Mouse (Mus musculus): Measurements from ENCODE around the gene Fam98b. TPM values are rescaled to one million over a fixed set of nuclear protein-coding genes. Genes with fewer than 3 reads are reported as not detected.

The Fam98b gene
- total and polyA plus RNA-seq, 3 experiments = 11.1 to 83.5 (median 22.3) TPM

DNA sequence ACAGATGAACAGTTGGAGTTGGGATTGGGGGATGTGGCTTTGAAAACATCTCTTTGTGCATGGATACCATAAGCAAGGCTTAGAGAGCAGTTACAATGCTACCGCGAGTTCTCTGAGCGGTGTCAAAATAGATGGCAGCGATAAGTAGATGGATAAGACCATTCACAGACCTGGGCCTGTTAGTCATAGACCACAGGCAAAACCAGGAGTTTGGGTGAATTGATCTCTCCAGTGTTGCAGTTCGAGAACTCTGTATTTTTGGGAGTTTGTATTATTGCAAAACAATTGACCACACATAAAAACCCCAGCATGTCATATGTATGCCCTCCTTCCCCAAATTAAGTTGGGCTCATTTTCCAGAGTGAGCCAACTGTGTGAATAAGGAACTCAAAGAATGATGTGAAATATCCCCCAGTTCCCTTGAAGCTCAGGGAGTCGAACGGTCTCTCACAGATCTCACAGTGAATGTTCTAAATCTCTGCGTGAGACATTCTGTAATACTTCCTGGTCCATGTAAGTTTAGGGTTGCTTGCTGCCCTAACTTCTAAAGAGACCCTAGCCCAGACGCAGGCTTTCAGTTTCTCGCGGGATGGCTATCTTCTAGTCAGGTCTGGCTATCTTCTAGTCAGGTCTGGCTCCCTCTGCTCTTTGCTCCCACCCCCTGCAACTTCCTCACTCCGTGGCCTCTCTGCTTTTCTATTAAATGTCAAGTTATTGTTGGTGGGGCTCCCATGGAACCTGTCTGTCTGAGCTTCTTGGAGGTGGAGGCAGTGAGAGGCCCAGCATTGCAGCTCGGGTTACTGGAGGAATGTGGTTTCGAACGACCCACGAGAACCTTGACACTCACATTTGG lies 50.3 kb downstream of the Fam98b start (continued):
- TF ChIP-seq ZMIZ1 (IDR thresholded peaks at IDR 0.05; ENCODE audit: low read depth, low read length) (0 out of 2 replicates have a peak, but pooled peaks have one; percentile 37), SIN3A (IDR thresholded peaks at IDR 0.05; ENCODE audit: low read length) (peak; percentile 90), MEF2A (IDR thresholded peaks at IDR 0.05; ENCODE audit: borderline replicate concordance, low read depth, low read length) (0 out of 2 replicates have a peak, but pooled peaks have one; percentile 12), CTCF (conservative IDR thresholded peaks at IDR 0.05 in 1 of 2, IDR thresholded peaks at IDR 0.05 in 1 of 2; ENCODE audit: low read depth in 2 of 2, low read length in 2 of 2) (no peak), NELFE (IDR thresholded peaks at IDR 0.05; ENCODE audit: low read depth, low read length) (no peak; the same call in 1 of the 2 replicates), USF2 (conservative IDR thresholded peaks at IDR 0.05; ENCODE audit: low read depth, low read length) (no peak), ZC3H11A (IDR thresholded peaks at IDR 0.05; ENCODE audit: low read depth, low read length) (no peak), MYC (IDR thresholded peaks at IDR 0.05; ENCODE audit: low read depth, low read length) (no peak), ZKSCAN1 (IDR thresholded peaks at IDR 0.05; ENCODE audit: borderline replicate concordance, low read depth, low read length) (no peak), E2F4 (IDR thresholded peaks at IDR 0.05; ENCODE audit: insufficient replicate concordance, low read depth, low read length) (no peak)

GRCm38 (mm10) chr2:117303391-117304350 lies 54.1 kb downstream of the Fam98b start:
- H3K27ac ChIP-seq (ENCODE audit: insufficient read depth, low read depth) = peak overlapping the region; percentile 3
- DNase-seq (ENCODE audit: extremely low read depth) = peak; percentile 49

DNA sequence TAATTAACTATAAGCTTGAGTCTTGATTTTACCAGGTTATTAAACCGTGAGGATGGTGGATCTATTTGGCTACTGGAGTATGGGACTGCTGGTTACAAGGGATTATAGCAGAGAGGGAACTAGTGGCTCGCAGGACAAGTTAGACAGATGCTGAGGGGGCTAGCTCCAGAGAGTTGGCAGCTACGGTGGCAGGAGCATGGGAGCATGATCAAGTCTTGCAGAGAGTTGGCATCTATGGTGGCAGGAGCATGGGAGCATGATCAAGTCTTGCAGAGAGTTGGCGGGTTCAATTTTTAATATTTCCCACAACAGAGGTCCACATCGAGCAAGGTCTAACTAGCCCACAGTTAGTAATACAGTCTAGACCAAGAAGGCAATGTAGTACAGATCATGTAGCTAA lies 55.4 kb downstream of the Fam98b start:
- DNase-seq (ENCODE audit: extremely low read depth) = no peak
- Histone ChIP-seq H3K27ac (ENCODE audit: insufficient read depth, low read depth) (no peak overlapping the region), H3K4me2 (ENCODE audit: insufficient read depth, low read depth, poor library complexity, severe bottlenecking) (no peak overlapping the region), H3K27me3 (replicated peaks) (no peaks in the 10 kb centered on the region), H3K79me2 (replicated peaks; ENCODE audit: control insufficient read depth, extremely low read depth, insufficient read depth, poor library complexity, severe bottlenecking) (no peaks in the 10 kb centered on the region), H3K4me1 (ENCODE audit: control insufficient read depth in 1 of 2, insufficient read depth in 2 of 2) (peaks cover 15 to 28% of the 10 kb centered on the region in 2 experiments), H3K9me3 (replicated peaks; ENCODE audit: low read length) (no peaks in the 10 kb centered on the region), H3K4me3 (replicated peaks in 1 of 3; ENCODE audit: low read depth in 2 of 3, low read length in 2 of 3, poor library complexity in 1 of 3) (no peak overlapping the region), H3K36me3 (replicated peaks in 1 of 2; ENCODE audit: control insufficient read depth in 1 of 2, insufficient read depth in 1 of 2, low read length in 1 of 2) (no peaks in the 10 kb centered on the region), H3K9ac (ENCODE audit: insufficient read depth, low read depth) (no peak overlapping the region)
- in situ Hi-C loops (cut with MboI; ENCODE audit: low pct_ligation_motif_present, low pct_unique_long_range_greater_than_20kb, low sequenced_read_pairs) (no loop called here), dilution Hi-C loops (cut with MboI; ENCODE audit: extremely low pct_ligation_motif_present, extremely low pct_unique_long_range_greater_than_20kb, low sequenced_read_pairs) (no loop called here)
- TF ChIP-seq HCFC1 (IDR thresholded peaks at IDR 0.05; ENCODE audit: low read depth, low read length) (no peak), EP300 (IDR thresholded peaks at IDR 0.05; ENCODE audit: low read length) (no peak), TCF12 (IDR thresholded peaks at IDR 0.05; ENCODE audit: low read depth, low read length) (no peak), MAZ (IDR thresholded peaks at IDR 0.05; ENCODE audit: low read depth, low read length) (no peak), E2F4 (IDR thresholded peaks at IDR 0.05; ENCODE audit: insufficient replicate concordance, low read depth, low read length) (no peak)

More at GRCm38 (mm10) chr2:117303391-117304350, 54.1 kb downstream of the Fam98b start:
- Histone ChIP-seq H3K79me2 (replicated peaks; ENCODE audit: control insufficient read depth, extremely low read depth, insufficient read depth, poor library complexity, severe bottlenecking) (no peaks in the 10 kb centered on the region), H3K36me3 (replicated peaks in 1 of 2; ENCODE audit: control insufficient read depth in 1 of 2, insufficient read depth in 1 of 2, low read length in 1 of 2) (no peaks in the 10 kb centered on the region), H3K9ac (ENCODE audit: insufficient read depth, low read depth) (no peak overlapping the region), H3K9me3 (replicated peaks; ENCODE audit: low read length) (no peaks in the 10 kb centered on the region), H3K4me2 (ENCODE audit: insufficient read depth, low read depth, poor library complexity, severe bottlenecking) (no peak overlapping the region), H3K4me3 (replicated peaks in 1 of 3; ENCODE audit: low read depth in 2 of 3, low read length in 2 of 3, poor library complexity in 1 of 3) (no peak overlapping the region), H3K4me1 (ENCODE audit: control insufficient read depth in 1 of 2, insufficient read depth in 2 of 2) (peaks cover 15 to 39% of the 10 kb centered on the region in 2 experiments), H3K27me3 (replicated peaks) (no peaks in the 10 kb centered on the region)
- TF ChIP-seq MEF2A (IDR thresholded peaks at IDR 0.05; ENCODE audit: borderline replicate concordance, low read depth, low read length) = peak; percentile 34; the same call in 1 of the 2 replicates
- TF ChIP-seq MYC (IDR thresholded peaks at IDR 0.05; ENCODE audit: low read depth, low read length) = no peak
- in situ Hi-C loops (cut with MboI; ENCODE audit: low pct_ligation_motif_present, low pct_unique_long_range_greater_than_20kb, low sequenced_read_pairs) = no loop called here
- dilution Hi-C loops (cut with MboI; ENCODE audit: extremely low pct_ligation_motif_present, extremely low pct_unique_long_range_greater_than_20kb, low sequenced_read_pairs) = no loop called here
